Mouse (Mus musculus): ENCODE measurements around the gene Plppr5. TPM values are rescaled to one million over a fixed set of nuclear protein-coding genes. Genes with fewer than 3 reads are reported as not detected.

Gene Plppr5
- polyA plus RNA-seq, 1 experiment = 0.26 TPM

DNA sequence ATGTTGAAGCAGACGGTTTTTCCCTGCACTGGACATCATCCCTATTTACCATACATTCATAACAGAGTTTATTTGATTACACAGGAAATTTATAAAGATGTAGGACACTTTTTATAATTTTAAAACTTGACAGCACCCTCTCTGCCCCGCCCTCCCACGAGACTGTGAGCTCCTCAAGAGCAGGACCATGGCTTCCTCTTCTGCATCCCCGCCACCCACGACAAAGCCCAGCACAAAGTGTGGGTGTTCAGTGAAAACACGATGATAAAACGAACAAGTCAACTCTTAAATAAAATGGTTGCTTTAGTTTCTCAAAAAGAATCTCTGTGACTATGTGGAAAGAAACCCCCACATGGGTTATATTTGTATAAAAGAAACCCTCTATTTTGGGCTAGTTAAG lies 112.0 kb downstream of the Plppr5 start:
- Histone ChIP-seq H3K36me3 (ENCODE audit: control insufficient read depth, insufficient read depth, low read length) (no peaks in the 10 kb centered on the region), H3K27ac (ENCODE audit: insufficient read depth, low read length) (no peak overlapping the region), H3K4me1 (ENCODE audit: control insufficient read depth, insufficient read depth, insufficient read length) (no peaks in the 10 kb centered on the region), H3K27me3 (ENCODE audit: control insufficient read depth, insufficient read depth, low read length) (no peaks in the 10 kb centered on the region), H3K4me3 (ENCODE audit: extremely low read depth, insufficient read depth, insufficient read length) (no peak overlapping the region)
- TF ChIP-seq POLR2A (IDR thresholded peaks at IDR 0.05; ENCODE audit: low read depth, low read length) = no peak
- no peak for TF ChIP-seq CTCF (IDR thresholded peaks at IDR 0.05; ENCODE audit: extremely low read depth, insufficient read depth, insufficient read length, insufficient replicate concordance)
- 78% methylated on average over 7 of the region's 7 CpGs for WGBS
- no peak for DNase-seq (ENCODE audit: low read depth in 1 of 2, low spot score in 2 of 2)

DNA sequence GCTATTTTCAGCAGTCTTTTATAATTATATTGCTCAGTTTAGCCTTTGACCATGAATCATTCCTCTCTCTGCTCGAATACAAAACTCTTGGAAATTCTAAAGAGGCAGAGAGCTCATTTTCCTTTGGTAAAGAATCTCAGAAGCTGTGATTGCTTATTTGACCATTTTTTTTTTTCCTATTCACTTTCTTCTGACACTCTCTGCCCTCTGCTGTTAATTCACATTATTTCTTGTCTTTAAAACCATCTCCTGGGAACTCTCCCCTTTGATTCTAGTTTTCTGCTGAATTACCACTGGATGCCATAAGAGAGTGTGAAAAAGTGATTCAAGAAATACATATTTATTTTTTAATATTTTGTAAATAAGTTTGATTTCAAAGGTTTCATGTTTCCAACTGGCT lies 120.1 kb downstream of the Plppr5 start:
- Histone ChIP-seq H3K4me1 (ENCODE audit: control insufficient read depth, insufficient read depth, insufficient read length) (no peaks in the 10 kb centered on the region), H3K27me3 (ENCODE audit: control insufficient read depth, insufficient read depth, low read length) (no peaks in the 10 kb centered on the region), H3K27ac (ENCODE audit: insufficient read depth, low read length) (no peak overlapping the region), H3K36me3 (ENCODE audit: control insufficient read depth, insufficient read depth, low read length) (no peaks in the 10 kb centered on the region), H3K4me3 (ENCODE audit: extremely low read depth, insufficient read depth, insufficient read length) (no peak overlapping the region)
- 60% methylated on average over 1 of the region's 1 CpGs for WGBS
- TF ChIP-seq CTCF (IDR thresholded peaks at IDR 0.05; ENCODE audit: extremely low read depth, insufficient read depth, insufficient read length, insufficient replicate concordance) (no peak), POLR2A (IDR thresholded peaks at IDR 0.05; ENCODE audit: low read depth, low read length) (no peak)
- no peak for DNase-seq (ENCODE audit: low read depth in 1 of 2, low spot score in 2 of 2)

DNA sequence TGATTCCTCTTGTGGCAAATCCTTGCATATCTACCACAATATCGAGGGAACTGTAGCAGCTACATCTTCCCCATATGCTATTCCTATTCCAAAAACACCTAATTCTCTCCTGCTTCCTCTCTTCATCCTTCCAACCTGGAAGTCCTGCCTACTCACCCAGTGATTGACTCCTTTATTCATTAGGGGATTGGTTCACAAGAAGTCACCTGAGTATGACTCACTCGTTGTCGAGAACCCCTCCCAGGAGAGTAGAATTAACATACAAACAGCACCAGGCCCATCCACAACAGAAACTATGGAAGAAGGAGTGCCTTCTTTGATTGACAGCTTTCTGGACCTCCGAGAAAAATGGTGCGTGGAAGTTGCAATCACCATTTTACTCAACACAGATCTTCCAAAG lies 121.7 kb downstream of the Plppr5 start:
- no peak for DNase-seq (ENCODE audit: low read depth in 1 of 2, low spot score in 2 of 2)
- H3K27me3 ChIP-seq (ENCODE audit: control insufficient read depth, insufficient read depth, low read length) = no peaks in the 10 kb centered on the region
- 86% methylated on average over 5 of the region's 5 CpGs for WGBS
- no peaks in the 10 kb centered on the region for H3K36me3 ChIP-seq (ENCODE audit: control insufficient read depth, insufficient read depth, low read length)
- TF ChIP-seq POLR2A (IDR thresholded peaks at IDR 0.05; ENCODE audit: low read depth, low read length) = no peak
- TF ChIP-seq CTCF (IDR thresholded peaks at IDR 0.05; ENCODE audit: extremely low read depth, insufficient read depth, insufficient read length, insufficient replicate concordance) = no peak
- H3K27ac ChIP-seq (ENCODE audit: insufficient read depth, low read length) = no peak overlapping the region
- H3K4me1 ChIP-seq (ENCODE audit: control insufficient read depth, insufficient read depth, insufficient read length) = no peaks in the 10 kb centered on the region
- no peak overlapping the region for H3K4me3 ChIP-seq (ENCODE audit: extremely low read depth, insufficient read depth, insufficient read length)

DNA sequence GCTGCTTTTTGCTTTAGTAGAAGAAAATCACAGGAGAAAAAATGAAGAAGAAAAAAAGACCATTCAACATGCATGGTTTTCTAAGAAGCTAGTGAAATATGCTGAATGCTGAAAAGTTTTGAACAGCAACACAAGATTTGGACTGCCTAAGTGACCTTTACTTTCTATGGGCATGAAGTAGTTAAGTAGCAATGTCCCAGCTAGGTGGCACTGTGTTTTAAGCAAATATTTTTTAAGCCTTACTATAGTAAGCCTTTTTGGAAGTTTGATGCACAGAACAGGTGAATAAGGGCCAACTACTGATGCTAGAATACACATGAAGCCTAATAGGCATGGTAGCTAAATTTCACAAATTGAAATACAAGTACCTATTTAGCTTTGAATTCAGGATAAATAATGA lies 134.2 kb downstream of the Plppr5 start:
- H3K27me3 ChIP-seq (ENCODE audit: control insufficient read depth, insufficient read depth, low read length) = no peaks in the 10 kb centered on the region
- H3K4me1 ChIP-seq (ENCODE audit: control insufficient read depth, insufficient read depth, insufficient read length) = no peaks in the 10 kb centered on the region
- no peaks in the 10 kb centered on the region for H3K36me3 ChIP-seq (ENCODE audit: control insufficient read depth, insufficient read depth, low read length)
- H3K27ac ChIP-seq (ENCODE audit: insufficient read depth, low read length) = no peak overlapping the region
- no peak for DNase-seq (ENCODE audit: low read depth in 1 of 2, low spot score in 2 of 2)
- H3K4me3 ChIP-seq (ENCODE audit: extremely low read depth, insufficient read depth, insufficient read length) = no peak overlapping the region
- no peak for TF ChIP-seq POLR2A (IDR thresholded peaks at IDR 0.05; ENCODE audit: low read depth, low read length)
- TF ChIP-seq CTCF (IDR thresholded peaks at IDR 0.05; ENCODE audit: extremely low read depth, insufficient read depth, insufficient read length, insufficient replicate concordance) = no peak

DNA sequence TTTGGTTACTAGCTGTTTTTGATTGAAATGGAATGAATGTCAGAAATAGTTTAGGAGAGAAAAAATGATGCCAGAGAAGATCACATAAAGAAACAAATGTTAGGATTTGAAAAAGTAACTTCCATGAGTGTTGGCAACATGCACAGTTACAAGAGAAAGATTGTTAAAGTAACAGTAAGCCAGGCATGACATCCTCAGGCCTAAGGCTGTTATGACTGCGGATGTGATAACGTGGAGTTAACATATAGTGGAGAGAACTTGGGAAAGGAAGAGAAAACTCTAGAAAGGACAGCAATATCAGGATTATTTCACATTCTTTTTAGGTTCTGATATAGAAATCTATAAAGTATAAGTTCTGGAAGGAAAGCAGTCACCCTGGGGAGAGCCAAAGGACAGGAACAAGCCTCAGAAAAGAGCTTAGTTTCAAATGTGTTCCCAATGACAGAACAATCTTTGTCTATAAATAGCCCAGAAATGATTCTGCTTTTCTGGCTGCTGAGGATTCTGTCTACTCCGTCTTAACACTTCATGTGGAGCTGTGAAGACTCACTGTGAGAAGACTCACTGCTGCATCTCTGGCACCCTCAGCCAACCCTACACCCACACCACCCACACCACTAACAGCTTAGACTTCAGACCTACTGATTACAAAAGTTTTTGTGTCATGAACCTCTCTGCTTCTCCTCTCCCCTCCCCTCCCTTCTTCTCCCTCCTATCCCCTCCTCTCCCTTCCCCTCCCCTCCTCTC lies 142.1 kb downstream of the Plppr5 start:
- no peaks in the 10 kb centered on the region for H3K36me3 ChIP-seq (ENCODE audit: control insufficient read depth, insufficient read depth, low read length)

DNA sequence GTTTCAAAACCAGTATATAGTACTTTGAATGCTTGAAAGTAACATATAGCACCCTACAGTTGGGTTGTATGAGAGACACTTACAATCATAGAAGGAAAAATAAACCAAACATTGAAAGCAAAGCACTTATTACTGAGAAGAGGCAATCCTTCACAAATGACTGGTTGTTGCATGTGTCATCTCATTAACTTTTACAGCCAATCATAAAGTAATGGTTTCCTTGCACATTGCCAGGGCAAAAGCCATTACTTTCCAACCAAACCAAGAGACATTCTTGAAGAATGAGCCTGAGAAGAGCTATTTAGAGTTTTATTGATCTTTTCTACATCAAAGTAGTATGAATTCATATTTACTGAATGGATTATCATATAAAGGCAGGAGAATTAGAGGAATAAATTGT lies 148.8 kb downstream of the Plppr5 start:
- Histone ChIP-seq H3K27ac (ENCODE audit: insufficient read depth, low read length) (no peak overlapping the region), H3K27me3 (ENCODE audit: control insufficient read depth, insufficient read depth, low read length) (no peaks in the 10 kb centered on the region), H3K36me3 (ENCODE audit: control insufficient read depth, insufficient read depth, low read length) (no peaks in the 10 kb centered on the region), H3K4me1 (ENCODE audit: control insufficient read depth, insufficient read depth, insufficient read length) (no peaks in the 10 kb centered on the region), H3K4me3 (ENCODE audit: extremely low read depth, insufficient read depth, insufficient read length) (no peak overlapping the region)
- no peak for DNase-seq (ENCODE audit: low read depth in 1 of 2, low spot score in 2 of 2)
- no peak for TF ChIP-seq POLR2A (IDR thresholded peaks at IDR 0.05; ENCODE audit: low read depth, low read length)
- no peak for TF ChIP-seq CTCF (IDR thresholded peaks at IDR 0.05; ENCODE audit: extremely low read depth, insufficient read depth, insufficient read length, insufficient replicate concordance)

More for the DNA sequence above, 142.1 kb downstream of the Plppr5 start:
- H3K27me3 ChIP-seq (ENCODE audit: control insufficient read depth, insufficient read depth, low read length) = no peaks in the 10 kb centered on the region
- no peak for TF ChIP-seq POLR2A (IDR thresholded peaks at IDR 0.05; ENCODE audit: low read depth, low read length)
- no peak overlapping the region for H3K4me3 ChIP-seq (ENCODE audit: extremely low read depth, insufficient read depth, insufficient read length)
- WGBS = 83% methylated on average over 3 of the region's 3 CpGs
- no peak overlapping the region for H3K27ac ChIP-seq (ENCODE audit: insufficient read depth, low read length)
- no peak for DNase-seq (ENCODE audit: low read depth in 1 of 2, low spot score in 2 of 2)
- no peaks in the 10 kb centered on the region for H3K4me1 ChIP-seq (ENCODE audit: control insufficient read depth, insufficient read depth, insufficient read length)

DNA sequence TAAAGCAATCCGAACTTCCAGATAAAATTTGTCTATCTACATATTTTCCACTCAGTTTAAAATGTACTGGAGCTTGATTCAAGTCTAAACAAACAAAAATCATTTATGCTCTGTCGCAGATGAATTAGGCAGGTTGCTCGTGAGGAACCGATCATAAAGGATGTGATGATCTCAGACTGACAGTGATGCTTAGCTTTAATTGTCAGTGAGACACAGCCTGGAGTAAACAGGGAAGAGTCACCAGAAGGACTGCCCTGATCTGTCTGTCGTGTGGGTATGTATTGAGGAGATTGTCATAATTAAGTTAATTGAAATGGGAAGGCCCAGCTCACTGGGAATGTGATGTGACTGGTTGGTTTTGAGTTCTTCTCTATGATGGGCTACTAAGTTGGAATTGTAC lies 149.9 kb downstream of the Plppr5 start:
- H3K4me3 ChIP-seq (ENCODE audit: extremely low read depth, insufficient read depth, insufficient read length) = no peak overlapping the region
- H3K36me3 ChIP-seq (ENCODE audit: control insufficient read depth, insufficient read depth, low read length) = no peaks in the 10 kb centered on the region
- WGBS = 76% methylated on average over 5 of the region's 5 CpGs
- no peak overlapping the region for H3K27ac ChIP-seq (ENCODE audit: insufficient read depth, low read length)
- H3K27me3 ChIP-seq (ENCODE audit: control insufficient read depth, insufficient read depth, low read length) = no peaks in the 10 kb centered on the region
- no peak for DNase-seq (ENCODE audit: low read depth in 1 of 2, low spot score in 2 of 2)
- H3K4me1 ChIP-seq (ENCODE audit: control insufficient read depth, insufficient read depth, insufficient read length) = no peaks in the 10 kb centered on the region
- no peak for TF ChIP-seq POLR2A (IDR thresholded peaks at IDR 0.05; ENCODE audit: low read depth, low read length)
- TF ChIP-seq CTCF (IDR thresholded peaks at IDR 0.05; ENCODE audit: extremely low read depth, insufficient read depth, insufficient read length, insufficient replicate concordance) = no peak
